11 mouse cellular contexts compared by ENCODE assay signal in genomic region chr10:109746901-109747300, GRCm38 (mm10).
DNase-seq lines count a peak whose midpoint lies in the region; ATAC-seq and TF ChIP-seq lines count a peak whose summit lies in the region.
"Had no signal": no experiment of that assay in that cellular context is flagged by ENCODE, and none has a peak within 500 bp of the region (broad histone marks: within the 10 kb centered on the region; RNA-seq: fewer than 3 reads in every experiment).

No protein-coding gene starts in this region.

- 53% methylated on average over 3 of the region's 3 CpGs for WGBS in hindbrain, embryonic 14.5 days
- 56% methylated on average over 3 of the region's 3 CpGs for WGBS in hindbrain, embryonic 12.5 days

- H3K27me3 ChIP-seq in hindbrain, embryonic 14.5 days (ENCODE audit: control insufficient read depth, insufficient read depth, low read length), result no peaks in the 10 kb centered on the region
- no peaks in the 10 kb centered on the region for H3K27me3 ChIP-seq in hindbrain, embryonic 12.5 days
- no peaks in the 10 kb centered on the region for H3K27me3 ChIP-seq in Patski

- CTCF ChIA-PET in Patski (lab: Charles Lee), result interaction anchor here (1.3 to 1.5 kb wide), 2 partner anchors 16 to 118 kb away, joined by 3 to 4 read pairs; no protein-coding TSS in a partner anchor

- H3K9me3 ChIP-seq in hindbrain, embryonic 14.5 days (ENCODE audit: control insufficient read depth, low read length), result peaks cover 15% of the 10 kb centered on the region
- H3K9me3 ChIP-seq in hindbrain, embryonic 12.5 days (replicated peaks), result 0 out of 2 replicates have a peak, but pooled peaks cover 5% of the 10 kb centered on the region

- ATAC-seq in hindbrain, embryonic 14.5 days (ENCODE audit: low FRiP score), result no peak
- ATAC-seq in hindbrain, embryonic 12.5 days (ENCODE audit: low FRiP score), result no peak
- ATAC-seq in Patski, result peak; percentile 82

- no peak overlapping the region for H3K9ac ChIP-seq in hindbrain, embryonic 14.5 days
- H3K9ac ChIP-seq in hindbrain, embryonic 12.5 days, result no peak overlapping the region

- H3K36me3 ChIP-seq in hindbrain, embryonic 14.5 days (replicated peaks; ENCODE audit: control insufficient read depth, insufficient read depth), result peaks cover 21% of the 10 kb centered on the region
- 0 out of 2 replicates have a peak, but pooled peaks cover 13% of the 10 kb centered on the region for H3K36me3 ChIP-seq in hindbrain, embryonic 12.5 days

- in situ Hi-C loops in Patski (cut with MboI; ENCODE audit: low pct_unique_long_range_greater_than_20kb), result no loop called here

- peak; percentile 49 for TF ChIP-seq CTCF in Patski (IDR thresholded peaks at IDR 0.05)

- POLR2A ChIA-PET in Patski (lab: Charles Lee), result no interaction called here

- no peaks in the 10 kb centered on the region for H3K4me1 ChIP-seq in hindbrain, embryonic 14.5 days (replicated peaks; ENCODE audit: control insufficient read depth, insufficient read depth, low read length)
- no peaks in the 10 kb centered on the region for H3K4me1 ChIP-seq in hindbrain, embryonic 12.5 days

- H3K4me3 ChIP-seq in hindbrain, embryonic 14.5 days (replicated peaks; ENCODE audit: low read length), result no peak overlapping the region
- no peak overlapping the region for H3K4me3 ChIP-seq in hindbrain, embryonic 12.5 days

- peak; percentile 66 for DNase-seq in hindbrain, embryonic 14.5 days (ENCODE audit: low spot score)
- DNase-seq in 416B (ENCODE audit: low read depth), result peak; percentile 61
- no peak for DNase-seq in Patski (ENCODE audit: low read depth, low spot score)
- peak; percentile 20 for DNase-seq in fibroblast of lung, adult 2 months (ENCODE audit: low read depth)
- no peak for DNase-seq in thymus, postnatal 25 days
- no peak for DNase-seq in urinary bladder, adult 2 months (ENCODE audit: low spot score)
- DNase-seq in natural killer cell, adult 2 months (ENCODE audit: low spot score in 2 of 2), result no peak
- DNase-seq: gastrocnemius, postnatal 10 days; kidney, postnatal 4 days had no signal

- no peak overlapping the region for H3K4me2 ChIP-seq in hindbrain, embryonic 14.5 days (replicated peaks)
- H3K4me2 ChIP-seq in hindbrain, embryonic 12.5 days (replicated peaks), result no peak overlapping the region

- no peak overlapping the region for H3K27ac ChIP-seq in hindbrain, embryonic 14.5 days
- no peak overlapping the region for H3K27ac ChIP-seq in hindbrain, embryonic 12.5 days
- H3K27ac ChIP-seq: macrophage had no signal

Comparison
In these comparisons a context has a peak if more than half of its experiments do, and no peak if none do; other contexts are left out.
1. DNase-seq: peak in hindbrain, embryonic 14.5 days (single experiment), 416B (single experiment) and fibroblast of lung, adult 2 months (single experiment); none in Patski (single experiment), thymus, postnatal 25 days (single experiment), urinary bladder, adult 2 months (single experiment) and natural killer cell, adult 2 months (0 of 2).